Mouse (Mus musculus): ENCODE measurements at regions not wholly inside any gene's neighbourhood (a gene's known extent, or its start where the extent isn't known, plus 50 kb on each side); places are given as distances from the start of the nearest gene placed in this dataset.

DNA sequence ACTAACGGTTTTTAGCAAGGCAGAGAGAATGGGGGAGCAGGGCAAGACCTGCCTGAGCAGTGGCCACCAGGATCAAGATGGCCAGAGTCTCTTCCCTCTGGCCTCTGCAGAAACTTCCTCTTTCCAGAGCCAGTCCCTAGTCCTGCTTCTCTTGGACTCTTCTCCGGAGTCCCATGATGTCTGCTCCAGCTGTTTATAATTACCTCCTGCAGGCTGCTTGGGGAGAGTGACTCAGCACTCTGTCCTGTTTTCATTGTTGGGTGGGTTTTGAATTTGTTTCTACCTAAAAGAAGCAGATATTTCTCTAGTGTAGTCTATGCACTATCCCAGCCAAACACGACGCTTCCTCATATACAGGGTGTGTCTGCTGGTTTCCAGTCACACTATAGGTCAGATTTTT lies 312.4 kb downstream of the Gm826 start:
- TF ChIP-seq CTCF (IDR thresholded peaks at IDR 0.05; ENCODE audit: borderline replicate concordance, insufficient read depth, low read depth, low read length): no peak
- no peak for TF ChIP-seq POLR2A (IDR thresholded peaks at IDR 0.05; ENCODE audit: borderline replicate concordance, insufficient read depth, low read length)
